Mouse (Mus musculus) heart, adult 2 months (tissue): ENCODE results near the gene Coro2b.

Experiments used
- CTCF ChIP-seq: fragments of 200-600 bp; IDR thresholded peaks from 2 replicates; pipeline ENCODE4 v1.8.1; 2022; ENCODE audit warnings: antibody characterized with exemption, mild to moderate bottlenecking, moderate library complexity
- EP300 ChIP-seq: fragments of 200-500 bp; IDR thresholded peaks from 2 replicates; pipeline ENCODE4 v1.6.1; 2011; ENCODE audit warnings: low read depth, low read length, control low read depth; ENCODE audit not compliant: insufficient read depth
- POLR2A ChIP-seq: fragments of 200-500 bp; IDR thresholded peaks from 2 replicates; pipeline ENCODE4 v1.6.1; 2011; ENCODE audit warnings: mild to moderate bottlenecking, low read depth, low read length, control low read depth; ENCODE audit not compliant: insufficient read depth

GRCm38 (mm10) chr9:62466742-62467412 lies 70.0 kb downstream of the Coro2b start:
- TF ChIP-seq CTCF (no peak), EP300 (no peak), POLR2A (no peak)
